Mouse (Mus musculus) liver, embryonic 12.5 days (tissue): ENCODE data around the gene Klhl41. TPM values are rescaled to one million over a fixed set of nuclear protein-coding genes. Genes with fewer than 3 reads are reported as not detected.
"Not testable (repeated sequence)": the region's sequence is repeated elsewhere in the genome, so short reads cannot be mapped to it uniquely, and the experiment has no call there.

ENCODE experiments used
- ATAC-seq: fragments of 200-750 bp; cut with Nextera tagmentation; 2 replicates; pipeline ENCODE4 v1.8.0; 2017; ENCODE audit warnings: moderate number of reproducible peaks, mild to moderate bottlenecking, moderate library complexity
- H3K27ac ChIP-seq: fragments of 300-500 bp; sonication (generic); 2 replicates; pipeline ENCODE4 v1.5.1; 2016; ENCODE audit warnings: mild to moderate bottlenecking
- H3K27me3 ChIP-seq: fragments of 300-500 bp; sonication (generic); replicated peaks from 2 replicates; pipeline ENCODE4 v1.6.1; 2016; ENCODE audit warnings: mild to moderate bottlenecking, moderate library complexity
- H3K36me3 ChIP-seq: fragments of 300-500 bp; sonication (generic); 2 replicates; pipeline ENCODE4 v1.6.1; 2016; ENCODE audit warnings: mild to moderate bottlenecking, moderate library complexity
- H3K4me1 ChIP-seq: fragments of 300-500 bp; sonication (generic); 2 replicates; pipeline ENCODE4 v1.6.1; 2016
- H3K4me2 ChIP-seq: fragments of 300-500 bp; sonication (generic); 2 replicates; pipeline ENCODE4 v1.6.1; 2016; ENCODE audit warnings: mild to moderate bottlenecking, moderate library complexity
- H3K4me3 ChIP-seq: fragments of 300-500 bp; sonication (generic); 2 replicates; pipeline ENCODE4 v1.5.1; 2016; ENCODE audit warnings: mild to moderate bottlenecking, moderate library complexity
- H3K9ac ChIP-seq: fragments of 300-500 bp; sonication (generic); 2 replicates; pipeline ENCODE4 v1.6.1; 2016; ENCODE audit warnings: mild to moderate bottlenecking, moderate library complexity
- H3K9me3 ChIP-seq: fragments of 300-500 bp; sonication (generic); replicated peaks from 2 replicates; pipeline ENCODE4 v1.6.1; 2016; ENCODE audit warnings: mild to moderate bottlenecking, moderate library complexity
- WGBS: fragments of 180-500 bp; shearing (Covaris S2); methylation state at CpG from one replicate; pipeline ENCODE4 v1.1.7; 2016; ENCODE audit not compliant: insufficient replicate concordance; 5-methylcytosine and 5-hydroxymethylcytosine counted together
- polyA plus RNA-seq: library from polyadenylated mRNA; unstranded; fragments of >200 nt; fragmentation: Nextera tagmentation; extraction: Ambion mirVana; gene quantifications from 2 replicates; pipeline ENCODE4 v1.2.1, GENCODE M21; 2016

Klhl41 gene
- polyA plus RNA-seq, 1 experiment from 2014 or later: 0.13 TPM

GRCm38 (mm10) chr2:69659326-69659725, 10.6 kb upstream of the Klhl41 start:
- WGBS: 82% methylated on average over 4 of the region's 4 CpGs
- ATAC-seq: no peak

DNA sequence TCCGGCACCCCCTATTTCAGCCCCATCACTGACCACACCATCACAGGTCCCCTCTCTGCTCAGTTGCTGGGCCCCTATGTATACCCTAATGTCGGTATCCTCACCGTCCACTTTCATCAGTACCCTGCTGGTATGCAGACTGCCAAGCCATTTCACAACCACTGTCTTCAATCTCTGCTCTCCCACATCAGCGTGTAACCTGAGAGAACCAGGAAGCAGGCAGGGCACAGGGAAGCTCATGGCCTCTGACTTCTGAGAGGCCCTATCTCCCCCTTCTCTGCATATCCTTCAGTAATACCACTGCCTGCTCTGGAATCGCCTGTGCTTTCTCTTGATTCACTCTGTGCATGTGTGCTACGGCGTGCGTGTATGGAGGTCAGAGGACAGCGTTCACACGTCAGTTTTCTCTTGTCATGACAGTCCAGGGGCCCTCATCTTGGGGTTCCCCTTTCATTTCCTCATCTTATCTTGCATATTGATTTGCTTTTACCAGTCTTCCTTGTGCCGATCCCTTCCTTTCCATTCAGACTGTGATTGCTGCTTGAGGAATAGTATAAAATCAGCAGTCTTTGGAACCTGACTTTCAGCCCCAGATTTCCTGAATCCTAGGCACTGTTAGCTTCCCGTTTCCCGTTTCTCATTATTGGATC, 6.0 kb upstream of the Klhl41 start:
- Histone ChIP-seq H3K4me1 (no peaks in the 10 kb centered on the region), H3K4me3 (no peak overlapping the region), H3K27me3 (no peaks in the 10 kb centered on the region), H3K9ac (no peak overlapping the region), H3K36me3 (no peaks in the 10 kb centered on the region), H3K27ac (no peak overlapping the region), H3K9me3 (no peaks in the 10 kb centered on the region), H3K4me2 (no peak overlapping the region)
- no peak for ATAC-seq
- whole genome bisulfite sequencing: 75% methylated on average over 13 of the region's 13 CpGs

More at GRCm38 (mm10) chr2:69659326-69659725, 10.6 kb upstream of the Klhl41 start:
- H3K36me3 ChIP-seq: no peaks in the 10 kb centered on the region
- H3K4me1 ChIP-seq: no peaks in the 10 kb centered on the region
- H3K9me3 ChIP-seq: no peaks in the 10 kb centered on the region
- H3K9ac ChIP-seq: no peak overlapping the region
- H3K4me3 ChIP-seq: no peak overlapping the region
- no peak overlapping the region for H3K27ac ChIP-seq
- no peaks in the 10 kb centered on the region for H3K27me3 ChIP-seq
- H3K4me2 ChIP-seq: no peak overlapping the region

- H3K4me1 ChIP-seq: no peaks in the 10 kb centered on the region
- no peaks in the 10 kb centered on the region for H3K36me3 ChIP-seq
- H3K9me3 ChIP-seq: no peaks in the 10 kb centered on the region
- no peaks in the 10 kb centered on the region for H3K27me3 ChIP-seq
- no peak overlapping the region for H3K27ac ChIP-seq
- H3K4me3 ChIP-seq: no peak overlapping the region
- no peak for ATAC-seq
- no peak overlapping the region for H3K4me2 ChIP-seq
- WGBS: 83% methylated on average over 4 of the region's 4 CpGs
- H3K9ac ChIP-seq: no peak overlapping the region
Observed at GRCm38 (mm10) chr2:69667656-69668055, 2.3 kb upstream of the Klhl41 start.

- Histone ChIP-seq H3K27me3 (no peaks in the 10 kb centered on the region), H3K4me2 (no peak overlapping the region), H3K27ac (no peak overlapping the region), H3K4me3 (no peak overlapping the region), H3K9ac (no peak overlapping the region), H3K9me3 (no peaks in the 10 kb centered on the region), H3K36me3 (no peaks in the 10 kb centered on the region), H3K4me1 (no peaks in the 10 kb centered on the region)
- 75% methylated on average over 6 of the region's 6 CpGs for WGBS
- ATAC-seq: no peak
Observed at GRCm38 (mm10) chr2:69668414-69668813, 1.5 kb upstream of the Klhl41 start.

- Histone ChIP-seq H3K9me3 (no peaks in the 10 kb centered on the region), H3K4me2 (no peak overlapping the region), H3K4me1 (no peaks in the 10 kb centered on the region), H3K9ac (no peak overlapping the region), H3K4me3 (no peak overlapping the region), H3K36me3 (no peaks in the 10 kb centered on the region), H3K27me3 (no peaks in the 10 kb centered on the region), H3K27ac (no peak overlapping the region)
- WGBS: 66% methylated on average over 5 of the region's 5 CpGs
- no peak for ATAC-seq
Observed at GRCm38 (mm10) chr2:69673723-69674122, 3.8 kb downstream of the Klhl41 start.

DNA sequence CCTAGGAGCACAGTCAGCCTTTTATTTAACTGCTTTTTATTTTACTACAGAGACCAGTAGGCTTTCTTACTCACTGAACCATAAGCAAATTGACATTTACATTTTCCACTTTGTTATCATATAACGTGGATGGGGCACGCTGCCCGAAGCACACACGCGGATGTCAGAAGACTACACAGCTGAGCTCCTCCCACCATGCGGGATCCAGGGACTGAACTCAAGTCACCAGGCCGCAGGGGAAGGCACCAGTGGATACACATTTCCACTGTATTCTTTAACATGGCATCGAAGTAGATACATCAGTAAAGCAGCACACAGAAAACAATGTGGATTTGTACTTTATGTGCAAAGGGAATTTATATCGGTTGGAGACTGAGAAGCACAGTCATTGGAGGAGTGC, 5.3 kb downstream of the Klhl41 start:
- Histone ChIP-seq H3K27ac (no peak overlapping the region), H3K9ac (no peak overlapping the region), H3K4me3 (no peak overlapping the region), H3K36me3 (no peaks in the 10 kb centered on the region), H3K4me2 (no peak overlapping the region), H3K4me1 (no peaks in the 10 kb centered on the region), H3K9me3 (no peaks in the 10 kb centered on the region), H3K27me3 (no peaks in the 10 kb centered on the region)
- ATAC-seq: no peak
- 80% methylated on average over 9 of the region's 9 CpGs for WGBS

DNA sequence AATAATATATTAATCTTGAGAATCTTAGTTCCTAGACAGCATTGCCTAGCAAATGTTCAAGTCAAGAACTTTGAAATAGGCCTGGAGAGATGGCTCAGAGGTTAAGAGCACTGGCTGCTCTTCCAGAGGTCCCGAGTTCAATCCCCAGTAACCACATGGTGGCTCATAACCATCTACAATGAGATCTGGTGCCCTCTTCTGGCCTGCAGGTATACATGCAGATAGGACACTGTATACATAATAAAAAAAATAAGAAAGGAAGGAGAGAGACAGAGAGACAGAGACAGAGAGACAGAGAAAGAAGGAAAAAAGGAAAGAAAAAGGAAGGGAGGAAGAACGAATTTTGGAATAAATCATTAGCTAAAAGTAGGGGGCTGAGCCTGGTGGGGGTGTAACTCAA, 6.8 kb downstream of the Klhl41 start:
- H3K4me3 ChIP-seq: no peak overlapping the region
- no peaks in the 10 kb centered on the region for H3K4me1 ChIP-seq
- H3K4me2 ChIP-seq: no peak overlapping the region
- 30% methylated on average over 2 of the region's 2 CpGs for WGBS
- H3K36me3 ChIP-seq: no peaks in the 10 kb centered on the region
- no peak overlapping the region for H3K27ac ChIP-seq
- no peak for ATAC-seq
- H3K27me3 ChIP-seq: no peaks in the 10 kb centered on the region
- no peak overlapping the region for H3K9ac ChIP-seq
- no peaks in the 10 kb centered on the region for H3K9me3 ChIP-seq

- WGBS: 68% methylated on average over 2 of the region's 2 CpGs
- not testable (repeated sequence) for H3K27ac ChIP-seq, ATAC-seq
Observed at GRCm38 (mm10) chr2:69677215-69677614, 7.3 kb downstream of the Klhl41 start.

DNA sequence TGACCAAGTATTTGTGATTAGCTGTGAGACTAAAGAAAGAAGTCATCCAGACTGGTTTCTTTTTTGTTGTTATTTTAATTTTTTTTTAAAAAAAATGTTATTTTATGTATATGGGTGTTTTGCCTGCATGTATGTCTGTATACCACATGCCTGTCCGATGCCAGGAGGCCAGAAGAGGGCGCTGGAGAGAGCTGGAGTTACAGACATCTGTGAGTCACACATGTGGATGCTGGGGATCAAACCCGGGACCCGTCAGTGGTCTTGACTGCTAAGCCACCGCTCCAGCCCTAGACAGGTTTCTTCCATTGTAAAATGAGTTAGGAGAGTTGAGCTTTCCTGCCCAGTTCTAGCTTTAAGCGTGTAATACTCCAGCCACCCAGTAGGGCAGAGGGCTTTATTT, 10.1 kb downstream of the Klhl41 start:
- Histone ChIP-seq H3K9me3 (no peaks in the 10 kb centered on the region), H3K4me3 (no peak overlapping the region), H3K27me3 (no peaks in the 10 kb centered on the region), H3K36me3 (no peaks in the 10 kb centered on the region), H3K9ac (no peak overlapping the region), H3K27ac (no peak overlapping the region), H3K4me1 (no peaks in the 10 kb centered on the region), H3K4me2 (no peak overlapping the region)
- WGBS: 56% methylated on average over 6 of the region's 6 CpGs
- ATAC-seq: no peak

More at GRCm38 (mm10) chr2:69677215-69677614, 7.3 kb downstream of the Klhl41 start:
- not testable (repeated sequence) for H3K4me1 ChIP-seq, H3K9ac ChIP-seq, H3K36me3 ChIP-seq, H3K27me3 ChIP-seq, H3K4me3 ChIP-seq, H3K9me3 ChIP-seq, H3K4me2 ChIP-seq

DNA sequence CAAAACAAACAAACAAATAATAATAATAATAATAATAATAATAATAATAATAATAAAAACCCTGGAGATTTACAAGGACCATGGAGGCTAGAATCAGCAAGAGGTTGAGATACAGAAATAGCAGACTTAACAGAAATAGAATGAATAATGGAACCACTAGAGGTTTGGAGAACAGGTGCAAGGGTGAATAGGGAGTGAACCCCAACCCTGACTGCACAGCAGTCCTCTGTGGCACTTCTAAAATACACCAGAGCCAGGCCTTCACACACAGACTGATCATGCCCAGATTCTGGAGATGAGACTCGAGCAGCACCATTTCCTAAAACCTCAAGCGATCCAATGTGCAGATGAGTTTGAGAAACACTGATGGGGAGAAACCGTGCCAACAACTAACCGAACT, 12.0 kb downstream of the Klhl41 start:
- 77% methylated on average over 4 of the region's 4 CpGs for WGBS
- no peak overlapping the region for H3K4me3 ChIP-seq
- no peak overlapping the region for H3K4me2 ChIP-seq
- H3K36me3 ChIP-seq: peaks cover 6% of the 10 kb centered on the region; the same call in 1 of the 2 replicates
- H3K27me3 ChIP-seq: no peaks in the 10 kb centered on the region
- no peak overlapping the region for H3K9ac ChIP-seq
- H3K27ac ChIP-seq: no peak overlapping the region
- no peaks in the 10 kb centered on the region for H3K9me3 ChIP-seq
- H3K4me1 ChIP-seq: no peaks in the 10 kb centered on the region
- ATAC-seq: no peak

DNA sequence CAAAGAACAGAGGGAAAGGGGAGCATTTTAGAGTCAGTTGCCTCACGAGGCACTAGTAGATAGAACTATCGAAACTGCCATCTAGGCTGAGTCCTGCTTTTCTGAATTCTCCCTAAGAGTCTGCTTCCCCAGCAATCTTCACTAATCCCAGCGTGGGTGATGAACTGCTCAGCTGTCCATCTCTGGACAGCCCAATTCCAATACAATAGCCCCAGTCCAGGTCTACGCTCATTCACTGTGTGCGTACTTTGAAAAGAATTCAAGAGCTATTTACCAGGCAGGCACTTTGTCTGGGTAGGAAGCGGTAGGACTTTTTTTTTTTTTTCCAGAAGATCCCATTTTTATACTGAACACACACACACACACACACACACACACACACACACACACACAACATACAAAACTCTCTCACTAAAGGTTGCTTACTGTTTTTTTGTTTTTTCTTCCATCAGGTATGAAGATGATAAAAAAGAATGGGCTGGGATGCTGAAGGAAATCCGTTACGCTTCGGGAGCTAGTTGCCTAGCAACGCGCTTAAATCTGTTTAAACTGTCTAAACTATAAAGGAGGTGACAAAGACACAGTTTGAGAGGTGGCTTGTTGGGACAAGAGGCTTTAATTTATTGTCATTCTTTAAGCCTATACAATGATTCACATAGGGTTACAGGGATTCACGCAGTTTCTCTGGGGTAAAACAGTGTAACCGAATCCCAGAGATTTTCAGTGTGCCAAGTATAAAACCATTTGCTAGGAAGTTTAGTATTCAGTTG, 13.3 kb downstream of the Klhl41 start:
- no peak overlapping the region for H3K4me3 ChIP-seq
- WGBS: 81% methylated on average over 13 of the region's 13 CpGs
- H3K9ac ChIP-seq: no peak overlapping the region
- no peak overlapping the region for H3K4me2 ChIP-seq
- no peak for ATAC-seq
- H3K36me3 ChIP-seq: peaks cover 14% of the 10 kb centered on the region; the same call in 1 of the 2 replicates
- H3K27ac ChIP-seq: no peak overlapping the region
- H3K9me3 ChIP-seq: no peaks in the 10 kb centered on the region
- no peaks in the 10 kb centered on the region for H3K27me3 ChIP-seq
- no peaks in the 10 kb centered on the region for H3K4me1 ChIP-seq

DNA sequence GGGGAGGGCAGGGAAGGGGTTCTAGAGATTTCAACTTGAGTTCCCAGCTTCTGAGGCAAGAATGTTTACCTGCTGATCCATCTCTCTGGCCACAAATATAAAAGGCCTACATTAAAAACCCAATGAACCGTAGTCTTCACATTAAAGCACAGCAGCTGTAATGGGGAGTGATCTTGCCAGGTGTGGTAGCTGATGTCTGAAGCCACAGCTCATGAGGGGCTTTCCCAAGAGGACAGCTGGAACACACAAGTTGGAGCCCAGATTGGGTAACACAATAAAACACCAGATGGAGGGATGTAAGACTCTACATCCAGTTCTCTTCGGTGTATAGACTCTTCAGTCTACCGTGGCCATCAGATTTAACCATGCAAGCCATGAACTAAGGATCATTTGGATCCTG, 14.6 kb downstream of the Klhl41 start:
- Histone ChIP-seq H3K4me2 (no peak overlapping the region), H3K27ac (no peak overlapping the region), H3K9me3 (no peaks in the 10 kb centered on the region), H3K36me3 (peaks cover 21% of the 10 kb centered on the region), H3K9ac (no peak overlapping the region), H3K27me3 (no peaks in the 10 kb centered on the region), H3K4me3 (no peak overlapping the region), H3K4me1 (no peaks in the 10 kb centered on the region)
- WGBS: 80% methylated on average over 3 of the region's 3 CpGs
- no peak for ATAC-seq
